Mouse (Mus musculus): ENCODE measurements around the gene Tmem56.
A peak's percentile ranks its signal among the peaks of the same experiment; 100 is the strongest.

The Tmem56 gene

GRCm38 (mm10) chr3:121163271-121163819 lies 119.6 kb downstream of the Tmem56 start:
- DNase-seq, result peak; percentile 25

- DNase-seq, result no peak
Observed at GRCm38 (mm10) chr3:121161661-121162060, 121.2 kb downstream of the Tmem56 start.

GRCm38 (mm10) chr3:121160424-121160823 lies 122.5 kb downstream of the Tmem56 start:
- DNase-seq, result no peak

GRCm38 (mm10) chr3:121159566-121159965 lies 123.3 kb downstream of the Tmem56 start:
- DNase-seq, result no peak

GRCm38 (mm10) chr3:121158901-121159351 lies 124.0 kb downstream of the Tmem56 start:
- no peak for DNase-seq

- no peak for DNase-seq
Observed at GRCm38 (mm10) chr3:121157546-121158330, 125.2 kb downstream of the Tmem56 start.

GRCm38 (mm10) chr3:121156451-121157186 lies 126.3 kb downstream of the Tmem56 start:
- DNase-seq, result no peak

GRCm38 (mm10) chr3:121156043-121156442 lies 126.9 kb downstream of the Tmem56 start:
- no peak for DNase-seq
